Mouse (Mus musculus) embryonic fibroblast, embryonic 13.5 days (primary cell): Measurements from ENCODE around the gene Cradd.

Experiments used
- CTCF ChIP-seq: IDR thresholded peaks from 2 replicates; pipeline ENCODE4 v1.5.1; 2011; ENCODE audit warnings: mild to moderate bottlenecking, control low read depth, low read length, moderate library complexity, borderline replicate concordance; ENCODE audit not compliant: insufficient read depth
- POLR2A ChIP-seq: IDR thresholded peaks from 2 replicates; pipeline ENCODE4 v1.6.1; 2011; ENCODE audit warnings: low read depth, mild to moderate bottlenecking, control low read depth, low read length, moderate library complexity

- TF ChIP-seq POLR2A: no peak
- no peak for TF ChIP-seq CTCF
These were observed 134.3 kb downstream of the Cradd start for GRCm38 (mm10) chr10:95189550-95190211.
